Mouse (Mus musculus): ENCODE data around the gene Gm21650. TPM values are rescaled to one million over a fixed set of nuclear protein-coding genes. Genes with fewer than 3 reads are reported as not detected.

The Gm21650 gene
- polyA plus RNA-seq (2017; shearing (Covaris generic)) = not detected

GRCm38 (mm10) chrY:77692508-77692907, at the start of gene Gm21650:
Gm21650 (plus strand) TSS chrY:77692808.

All from naive thymus-derived CD4-positive, alpha-beta T cell, adult 5 months (primary cell).